Mouse (Mus musculus) bone marrow, adult 2 months (tissue): ENCODE data around the gene Prdx5. TPM values are rescaled to one million over a fixed set of nuclear protein-coding genes. Genes with fewer than 3 reads are reported as not detected.

Experiments
- H3K27ac ChIP-seq: fragments of 200-500 bp; 2 replicates; pipeline ENCODE4 v1.5.1; 2012; ENCODE audit warnings: low read depth, mild to moderate bottlenecking, control low read depth, inconsistent platforms, low read length; ENCODE audit not compliant: control insufficient read depth, poor library complexity, insufficient read depth
- H3K4me1 ChIP-seq: fragments of 200-500 bp; 2 replicates; pipeline ENCODE4 v1.6.1; 2011; ENCODE audit warnings: low read length; ENCODE audit not compliant: control insufficient read depth, insufficient read depth
- H3K4me3 ChIP-seq: fragments of 200-500 bp; replicated peaks from 2 replicates; pipeline ENCODE3; 2011; ENCODE audit warnings: mild to moderate bottlenecking, low read depth, low read length, control low read depth; ENCODE audit not compliant: control insufficient read depth
- CTCF ChIP-seq: fragments of 200-500 bp; IDR thresholded peaks from 2 replicates; pipeline ENCODE4 v1.5.1; 2011; ENCODE audit warnings: low read length, control low read depth; ENCODE audit not compliant: control insufficient read depth, insufficient read depth
- POLR2A ChIP-seq: fragments of 200-500 bp; IDR thresholded peaks from 2 replicates; pipeline ENCODE4 v1.6.1; 2011; ENCODE audit warnings: low read depth, mild to moderate bottlenecking, control low read depth, low read length, borderline replicate concordance; ENCODE audit not compliant: control insufficient read depth
- WGBS: fragments of 180-500 bp; shearing (Covaris S2); methylation state at CpG from one replicate; pipeline ENCODE4 v1.1.7; 2018; 5-methylcytosine and 5-hydroxymethylcytosine counted together
- polyA plus RNA-seq: library from polyadenylated mRNA; stranded (reverse); fragments of >200 nt; gene quantifications from 2 replicates; pipeline ENCODE4 v1.2.4, GENCODE M21; 2011; ENCODE audit warnings: low replicate concordance; ENCODE audit not compliant: missing spikeins, insufficient read depth, insufficient read length

Gene Prdx5
- polyA plus RNA-seq, 1 experiment: 324 TPM

- Histone ChIP-seq H3K4me3 (no peak overlapping the region), H3K4me1 (peaks cover 5% of the 10 kb centered on the region; the same call in 1 of the 2 replicates), H3K27ac (no peak overlapping the region)
- TF ChIP-seq CTCF (peak; percentile 80), POLR2A (no peak)
- WGBS: 5% methylated on average over 39 of the region's 39 CpGs
Measured at GRCm38 (mm10) chr19:6924461-6925306, 14.8 kb upstream of the Prdx5 start.

GRCm38 (mm10) chr19:6922901-6923735, 13.2 kb upstream of the Prdx5 start:
- peaks cover 5% of the 10 kb centered on the region; the same call in 1 of the 2 replicates for H3K4me1 ChIP-seq
- H3K27ac ChIP-seq: no peak overlapping the region
- H3K4me3 ChIP-seq: no peak overlapping the region
- TF ChIP-seq CTCF (no peak), POLR2A (no peak)
- WGBS: 63% methylated on average over 6 of the region's 6 CpGs

GRCm38 (mm10) chr19:6921647-6922567, 12.0 kb upstream of the Prdx5 start, which contains the start of gene Esrra:
TSS of gene Esrra (minus strand) at chr19:6921813.
- under 1% methylated on average over 66 of the region's 66 CpGs for WGBS
- Histone ChIP-seq H3K4me1 (peaks cover 5% of the 10 kb centered on the region; the same call in 1 of the 2 replicates), H3K4me3 (peak within 1 kb of the TSS; percentile 74), H3K27ac (peak within 1 kb of the TSS; percentile 76)
- TF ChIP-seq CTCF: no peak
- peak; percentile 89; the same call in 1 of the 2 replicates for TF ChIP-seq POLR2A

GRCm38 (mm10) chr19:6920741-6921636, 11.1 kb upstream of the Prdx5 start:
- Histone ChIP-seq H3K4me3 (peak overlapping the region; percentile 65), H3K27ac (peak overlapping the region; percentile 76), H3K4me1 (peaks cover 5% of the 10 kb centered on the region; the same call in 1 of the 2 replicates)
- WGBS: under 1% methylated on average over 39 of the region's 48 CpGs
- TF ChIP-seq CTCF (no peak), POLR2A (no peak)

GRCm38 (mm10) chr19:6919876-6920740, 10.2 kb upstream of the Prdx5 start:
- Histone ChIP-seq H3K4me1 (peaks cover 5% of the 10 kb centered on the region; the same call in 1 of the 2 replicates), H3K4me3 (peak overlapping the region; percentile 12), H3K27ac (no peak overlapping the region)
- 59% methylated on average over 8 of the region's 8 CpGs for WGBS
- no peak for TF ChIP-seq CTCF
- TF ChIP-seq POLR2A: no peak

- no peak overlapping the region for H3K4me3 ChIP-seq
- H3K27ac ChIP-seq: no peak overlapping the region
- peaks cover 3% of the 10 kb centered on the region; the same call in 1 of the 2 replicates for H3K4me1 ChIP-seq
- no peak for TF ChIP-seq POLR2A
- TF ChIP-seq CTCF: no peak
Measured at GRCm38 (mm10) chr19:6919431-6919830, 9.5 kb upstream of the Prdx5 start.
